Mouse (Mus musculus) CH12.LX (cell line): ENCODE data around the gene Sit1. TPM values are rescaled to one million over a fixed set of nuclear protein-coding genes. Genes with fewer than 3 reads are reported as not detected.

Source experiments
- DNase-seq: peaks from one replicate; pipeline ENCODE4 v3.0.0-alpha.2; 2013; ENCODE audit errors: extremely low read depth
- H3K27ac ChIP-seq: 2 replicates; pipeline ENCODE4 v1.5.1; 2012; ENCODE audit warnings: low read depth, mild to moderate bottlenecking, control low read depth, moderate library complexity; ENCODE audit not compliant: insufficient read depth
- H3K27me3 ChIP-seq: replicated peaks from 2 replicates; pipeline ENCODE3; 2012; ENCODE audit warnings: inconsistent platforms
- H3K36me3 ChIP-seq, 2 experiments: replicated peaks in 1 of 2; 2 replicates each; pipeline versions ENCODE3 to v1.6.1; 2012; ENCODE audit warnings: inconsistent platforms in 1 of 2, low read length in 1 of 2, mild to moderate bottlenecking in 1 of 2, mixed read lengths in 1 of 2, moderate library complexity in 1 of 2; ENCODE audit not compliant: control insufficient read depth in 1 of 2, insufficient read depth in 1 of 2
- H3K4me1 ChIP-seq, 2 experiments: 2 replicates each; pipeline ENCODE4 v1.6.1; 2012; ENCODE audit warnings: inconsistent platforms in 1 of 2, moderate library complexity in 1 of 2; ENCODE audit not compliant: insufficient read depth in 2 of 2, control insufficient read depth in 1 of 2
- H3K4me2 ChIP-seq: 2 replicates; pipeline ENCODE4 v1.6.1; 2012; ENCODE audit warnings: low read depth, mild to moderate bottlenecking, control low read depth; ENCODE audit not compliant: poor library complexity, insufficient read depth, severe bottlenecking
- H3K4me3 ChIP-seq, 3 experiments: fragments of 150-350 bp in 1 of 3; sonication (generic) in 1 of 3; replicated peaks in 1 of 3; 2 replicates each; pipeline versions ENCODE3 to v1.5.1; 2011 to 2012; ENCODE audit warnings: low read depth in 2 of 3, low read length in 2 of 3, mild to moderate bottlenecking in 2 of 3, moderate library complexity in 2 of 3, control low read depth in 1 of 3, improper control_type of control experiment in 1 of 3, inconsistent platforms in 1 of 3, mixed read lengths in 1 of 3; ENCODE audit not compliant: poor library complexity in 1 of 3
- H3K79me2 ChIP-seq: replicated peaks from 2 replicates; pipeline ENCODE4 v1.6.1; 2012; ENCODE audit warnings: mild to moderate bottlenecking, moderate library complexity; ENCODE audit not compliant: control insufficient read depth, poor library complexity, insufficient read depth, severe bottlenecking; ENCODE audit errors: extremely low read depth
- H3K9ac ChIP-seq: 2 replicates; pipeline ENCODE4 v1.6.1; 2012; ENCODE audit warnings: low read depth, mild to moderate bottlenecking, control low read depth, moderate library complexity; ENCODE audit not compliant: insufficient read depth
- H3K9me3 ChIP-seq: replicated peaks from 2 replicates; pipeline ENCODE3; 2012; ENCODE audit warnings: low read length, inconsistent platforms, mixed read lengths
- BHLHE40 ChIP-seq: IDR thresholded peaks from 2 replicates; pipeline ENCODE4 v1.6.1; 2011; ENCODE audit warnings: mild to moderate bottlenecking, low read depth, low read length, improper control_type of control experiment
- CHD2 ChIP-seq: IDR thresholded peaks from 2 replicates; pipeline ENCODE4 v1.6.1; 2011; ENCODE audit warnings: low read length, improper control_type of control experiment
- CTCF ChIP-seq, 2 experiments: IDR thresholded peaks in 1 of 2; conservative IDR thresholded peaks in 1 of 2; 2 replicates each; pipeline ENCODE4 v1.5.1; 2011 to 2012; ENCODE audit warnings: low read depth in 2 of 2, low read length in 2 of 2, improper control_type of control experiment in 1 of 2, inconsistent platforms in 1 of 2, mild to moderate bottlenecking in 1 of 2, moderate library complexity in 1 of 2
- E2F4 ChIP-seq: IDR thresholded peaks from 2 replicates; pipeline ENCODE4 v1.6.1; 2011; ENCODE audit warnings: low read depth, low read length, improper control_type of control experiment; ENCODE audit not compliant: insufficient replicate concordance
- EP300 ChIP-seq: IDR thresholded peaks from 2 replicates; pipeline ENCODE4 v1.6.1; 2011; ENCODE audit warnings: low read length, improper control_type of control experiment
- ETS1 ChIP-seq: conservative IDR thresholded peaks from 2 replicates; pipeline ENCODE4 v1.6.1; 2012; ENCODE audit warnings: low read depth, mild to moderate bottlenecking, inconsistent platforms, low read length, improper control_type of control experiment, moderate library complexity
- IRF4 ChIP-seq: IDR thresholded peaks from 2 replicates; pipeline ENCODE4 v1.6.1; 2014; ENCODE audit warnings: low read depth, mild to moderate bottlenecking, inconsistent platforms, low read length, improper control_type of control experiment
- MAX ChIP-seq: IDR thresholded peaks from 2 replicates; pipeline ENCODE4 v1.6.1; 2011; ENCODE audit warnings: low read length, improper control_type of control experiment
- MAZ ChIP-seq: IDR thresholded peaks from 2 replicates; pipeline ENCODE4 v1.6.1; 2012; ENCODE audit warnings: low read depth, mild to moderate bottlenecking, inconsistent platforms, low read length, improper control_type of control experiment, moderate library complexity
- MEF2A ChIP-seq: IDR thresholded peaks from 2 replicates; pipeline ENCODE4 v1.6.1; 2014; ENCODE audit warnings: low read depth, mild to moderate bottlenecking, inconsistent platforms, low read length, improper control_type of control experiment, borderline replicate concordance
- NELFE ChIP-seq: IDR thresholded peaks from 2 replicates; pipeline ENCODE4 v1.6.1; 2011; ENCODE audit warnings: low read depth, low read length, improper control_type of control experiment
- NRF1 ChIP-seq: IDR thresholded peaks from 2 replicates; pipeline ENCODE4 v1.6.1; 2014; ENCODE audit warnings: low read depth, mild to moderate bottlenecking, inconsistent platforms, low read length, improper control_type of control experiment, moderate library complexity
- TCF12 ChIP-seq: IDR thresholded peaks from 2 replicates; pipeline ENCODE4 v1.6.1; 2014; ENCODE audit warnings: low read depth, mild to moderate bottlenecking, inconsistent platforms, low read length, improper control_type of control experiment
- UBTF ChIP-seq: IDR thresholded peaks from 2 replicates; pipeline ENCODE4 v1.6.1; 2012; ENCODE audit warnings: low read depth, mild to moderate bottlenecking, inconsistent platforms, low read length, improper control_type of control experiment, moderate library complexity
- USF1 ChIP-seq: IDR thresholded peaks from 2 replicates; pipeline ENCODE4 v1.6.1; 2014; ENCODE audit warnings: low read depth, mild to moderate bottlenecking, inconsistent platforms, low read length, improper control_type of control experiment
- ZMIZ1 ChIP-seq: IDR thresholded peaks from 2 replicates; pipeline ENCODE4 v1.6.1; 2012; ENCODE audit warnings: low read depth, mild to moderate bottlenecking, inconsistent platforms, low read length, improper control_type of control experiment
- dilution Hi-C: fragments of 300-500 bp; cut with MboI; formaldehyde crosslinking; loops from 2 replicates; pipeline ENCODE4 v1.14.3; 2020; ENCODE audit warnings: low sequenced_read_pairs; ENCODE audit not compliant: extremely low pct_unique_long_range_greater_than_20kb, extremely low pct_ligation_motif_present
- in situ Hi-C: fragments of 300-500 bp; cut with MboI; formaldehyde crosslinking; loops from 3 replicates; pipeline ENCODE4 v1.14.3; 2019; ENCODE audit warnings: low sequenced_read_pairs, low pct_ligation_motif_present, low pct_unique_long_range_greater_than_20kb, mixed read lengths
- polyA plus RNA-seq: library from polyadenylated mRNA; unstranded; fragments of >175 nt; gene quantifications from 2 replicates; pipeline ENCODE4 v1.2.1, GENCODE M21; 2012; ENCODE audit warnings: low read depth; ENCODE audit not compliant: insufficient read length
- total RNA-seq, 2 experiments: library from RNA; depleted of rRNA; stranded (reverse); fragments of 300-350 nt in 1 of 2; fragments of >200 nt in 1 of 2; gene quantifications; 2 replicates each; pipeline ENCODE4 v1.2.3; 2012 to 2014

Gene Sit1
- total and polyA plus RNA-seq, 3 experiments = 2.8 to 10.5 (median 10.1) TPM

DNA sequence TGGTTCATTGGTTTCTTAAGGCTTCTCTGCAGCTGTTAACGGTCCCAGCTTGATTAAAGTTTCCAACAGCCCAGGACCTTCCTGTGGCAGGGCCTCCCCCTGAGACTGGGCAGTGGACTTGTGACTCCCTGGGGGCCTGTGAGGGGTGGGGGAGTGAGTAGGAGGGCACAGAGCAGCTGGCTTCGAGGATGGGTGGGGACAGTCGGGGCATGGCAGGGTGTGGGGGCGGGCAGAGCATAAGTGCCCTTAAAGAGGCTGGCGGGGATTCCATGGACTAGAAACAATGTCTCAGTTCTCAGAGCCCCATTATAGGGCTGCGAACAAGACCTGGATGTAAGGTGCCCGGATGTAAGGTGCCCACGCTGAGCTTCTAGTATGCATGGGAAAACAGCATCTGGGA lies 26.4 kb downstream of the Sit1 start:
- in situ Hi-C loops = no loop called here
- H3K36me3 ChIP-seq = peaks cover 0 to 7% of the 10 kb centered on the region in 2 experiments
- peak; percentile 64 for DNase-seq
- peaks cover 3% of the 10 kb centered on the region for H3K27me3 ChIP-seq
- no peak overlapping the region for H3K4me3 ChIP-seq
- TF ChIP-seq IRF4 (peak; percentile 35; the same call in 1 of the 2 replicates), CHD2 (0 out of 2 replicates have a peak, but pooled peaks have one; percentile 10), CTCF (conservative IDR thresholded peaks at IDR 0.05 in 1 of 2, IDR thresholded peaks at IDR 0.05 in 1 of 2; ENCODE audit: low read depth in 2 of 2, low read length in 2 of 2) (no peak), ZMIZ1 (no peak), UBTF (0 out of 2 replicates have a peak, but pooled peaks have one; percentile 34), ETS1 (peak; percentile 64), MAZ (peak; percentile 93), NELFE (no peak), MEF2A (peak; percentile 25; the same call in 1 of the 2 replicates), TCF12 (peak; percentile 76), EP300 (peak; percentile 57), E2F4 (no peak)
- no peak overlapping the region for H3K27ac ChIP-seq
- H3K9ac ChIP-seq = no peak overlapping the region
- H3K79me2 ChIP-seq = no peaks in the 10 kb centered on the region
- dilution Hi-C loops = no loop called here
- H3K4me2 ChIP-seq = peak overlapping the region; percentile 41
- H3K9me3 ChIP-seq = peaks cover 4% of the 10 kb centered on the region
- peaks cover 21 to 55% of the 10 kb centered on the region in 2 experiments for H3K4me1 ChIP-seq

DNA sequence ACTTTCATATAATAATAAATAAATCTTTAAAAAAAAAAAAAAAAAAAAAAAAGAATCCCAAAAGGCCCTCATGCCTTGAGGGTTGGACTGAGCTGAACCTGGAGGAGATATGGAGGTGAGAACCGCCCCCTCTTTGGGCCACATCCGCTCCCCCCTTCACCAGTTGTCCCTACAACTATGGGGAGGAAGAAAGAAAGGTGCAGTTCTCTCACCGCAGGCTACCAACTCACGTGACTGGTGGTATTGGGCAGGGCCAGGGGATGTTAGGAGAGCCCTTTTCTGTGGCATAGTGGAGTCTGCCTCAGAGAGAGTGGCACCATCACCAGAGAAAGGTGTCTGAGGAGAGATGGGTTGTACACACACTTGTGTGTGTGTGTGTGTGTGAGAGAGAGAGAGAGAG lies 27.1 kb downstream of the Sit1 start:
- peak; percentile 56 for DNase-seq

More for the DNA sequence above, 27.1 kb downstream of the Sit1 start:
- H3K4me3 ChIP-seq = no peak overlapping the region
- no peak overlapping the region for H3K27ac ChIP-seq
- H3K4me2 ChIP-seq = no peak overlapping the region
- H3K9ac ChIP-seq = no peak overlapping the region
- TF ChIP-seq USF1 = peak; percentile 57
- peak; percentile 92 for TF ChIP-seq BHLHE40
- TF ChIP-seq MAX = peak; percentile 18
- TF ChIP-seq NRF1 = no peak
- TF ChIP-seq ETS1 = 0 out of 2 replicates have a peak, but pooled peaks have one; percentile 13
- peaks cover 21 to 57% of the 10 kb centered on the region in 2 experiments for H3K4me1 ChIP-seq
- dilution Hi-C loops = no loop called here
- in situ Hi-C loops = no loop called here
- peaks cover 3% of the 10 kb centered on the region for H3K27me3 ChIP-seq
- H3K79me2 ChIP-seq = no peaks in the 10 kb centered on the region
- H3K36me3 ChIP-seq = peaks cover 0 to 13% of the 10 kb centered on the region in 2 experiments
- H3K9me3 ChIP-seq = peaks cover 9% of the 10 kb centered on the region
